Mouse (Mus musculus): Measurements from ENCODE around the gene Bod1l.

Gene Bod1l

DNA sequence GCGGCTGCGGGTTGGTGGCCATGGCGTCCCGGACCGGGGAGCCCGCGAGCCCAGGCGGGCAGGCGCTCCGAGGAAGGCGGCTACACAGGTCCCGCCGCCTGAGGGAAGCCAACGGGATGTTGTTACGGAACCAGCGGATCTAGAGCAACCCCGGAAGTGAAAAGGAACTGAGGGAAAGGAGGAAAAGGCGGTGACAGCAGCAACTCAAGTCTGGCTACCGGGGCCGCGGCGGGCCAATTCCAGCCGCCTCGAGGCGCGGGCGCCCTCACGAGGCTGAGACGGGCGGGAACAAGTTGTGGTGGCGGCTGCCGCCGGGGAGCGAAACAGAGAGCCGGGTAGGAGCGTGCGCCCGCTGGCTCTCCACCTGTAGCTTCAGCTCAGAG, at the start of gene Bod1l:
Gene Bod1l (minus strand): TSS at position 169 of the 383 bp plus-strand sequence.
- peak; percentile 96 for DNase-seq

GRCm38 (mm10) chr5:41893351-41893750, 49.2 kb upstream of the Bod1l start:
- DNase-seq, result no peak

DNA sequence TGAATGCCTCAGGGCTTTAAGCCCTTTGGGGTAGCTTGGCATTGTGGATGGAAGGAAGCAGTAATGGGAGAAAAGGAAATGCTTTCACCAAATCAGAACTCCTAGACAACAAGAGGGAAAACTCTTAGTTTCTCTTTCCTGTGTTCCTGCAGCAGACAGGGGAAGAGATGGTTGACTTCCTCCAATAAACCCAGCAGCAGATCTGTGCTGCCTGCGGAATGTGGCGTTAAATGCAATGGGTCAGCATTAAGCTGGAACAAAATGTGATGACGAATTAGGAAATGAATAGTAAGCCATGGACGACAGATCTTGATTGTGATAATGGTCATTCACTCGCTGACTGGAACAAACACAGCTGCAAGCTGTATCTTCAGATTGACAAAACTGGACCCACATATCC, 46.8 kb upstream of the Bod1l start:
- DNase-seq, result no peak

DNA sequence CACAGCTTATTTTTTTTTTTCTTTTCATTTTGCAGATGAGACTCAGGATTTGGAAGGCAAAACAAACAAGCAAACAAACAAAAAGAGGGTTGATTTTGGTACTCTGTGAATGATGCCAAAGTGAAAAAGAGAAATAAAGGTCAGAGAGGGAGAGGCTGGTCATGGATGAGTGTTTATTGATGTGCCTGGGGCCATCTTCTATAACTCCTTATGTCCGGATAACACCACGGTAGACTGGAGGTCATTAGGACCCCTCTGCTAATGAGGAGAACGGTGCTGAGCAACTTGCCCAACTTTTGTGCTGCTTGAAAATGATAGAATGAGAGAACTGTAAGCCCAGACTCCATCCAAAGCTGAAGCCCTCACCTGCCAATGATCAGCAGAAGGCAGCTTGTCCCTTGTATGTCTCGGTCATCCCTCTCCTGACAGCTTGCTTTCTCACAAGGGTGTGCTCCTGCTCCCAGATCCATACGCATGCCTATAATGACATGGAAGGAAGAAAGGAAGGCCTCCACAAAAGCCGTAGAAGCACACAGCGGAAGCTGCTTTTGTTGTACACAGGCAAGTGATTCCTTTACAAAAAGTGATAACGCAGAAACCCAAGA, 45.2 kb upstream of the Bod1l start:
- no peak for DNase-seq

DNA sequence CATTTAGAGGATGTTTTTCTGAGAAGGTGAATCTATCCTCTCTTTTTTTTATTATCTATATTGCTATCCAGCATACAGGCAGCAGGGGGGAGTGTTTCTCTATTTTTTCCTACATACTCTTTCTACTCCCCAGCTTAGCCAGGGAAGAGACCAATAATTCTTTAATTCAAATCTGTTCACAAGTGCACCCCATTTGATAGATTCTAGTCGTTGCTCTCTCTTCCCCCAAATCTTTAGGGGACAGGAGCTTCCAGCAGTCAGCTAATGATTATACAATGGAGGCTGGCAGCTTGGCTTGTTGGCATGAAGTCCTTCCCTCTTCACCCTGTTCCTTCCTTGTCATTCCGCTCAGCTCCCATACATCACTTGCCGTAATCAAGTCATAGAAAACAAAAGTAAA, 44.7 kb upstream of the Bod1l start:
- DNase-seq, result no peak

- DNase-seq, result peak; percentile 66
Observed at GRCm38 (mm10) chr5:41887738-41888137, 43.6 kb upstream of the Bod1l start.

GRCm38 (mm10) chr5:41884563-41884962, 40.4 kb upstream of the Bod1l start:
- DNase-seq, result peak; percentile 55

GRCm38 (mm10) chr5:41871164-41871563, 27.0 kb upstream of the Bod1l start:
- DNase-seq, result peak; percentile 2

DNA sequence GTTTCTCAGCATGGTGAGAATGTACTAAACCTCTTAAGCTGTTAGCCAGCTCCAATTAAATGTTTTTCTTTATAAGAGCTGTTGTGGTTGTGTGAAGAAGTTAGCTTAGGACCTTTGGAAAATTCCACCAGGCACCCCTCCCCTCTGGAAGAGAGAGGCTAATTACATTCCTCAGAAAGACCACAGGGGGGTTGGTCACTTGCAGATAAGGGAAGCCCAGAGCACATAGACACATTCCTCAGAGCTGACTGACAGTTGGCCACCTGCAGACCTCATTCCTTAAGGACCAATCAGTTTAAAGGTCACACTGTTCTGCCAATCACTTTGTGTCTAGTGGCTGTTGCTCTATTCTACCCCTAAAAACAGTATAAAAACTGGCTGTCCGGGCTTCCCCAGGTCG, 11.7 kb upstream of the Bod1l start:
- no peak for DNase-seq

- no peak for DNase-seq
Observed at GRCm38 (mm10) chr5:41845558-41845937, 1.4 kb upstream of the Bod1l start.

- peak; percentile 21 for DNase-seq
Observed at GRCm38 (mm10) chr5:41844820-41845557, 874 bp upstream of the Bod1l start.

- DNase-seq, result no peak
Observed at GRCm38 (mm10) chr5:41843419-41844146, 532 bp downstream of the Bod1l start.

DNA sequence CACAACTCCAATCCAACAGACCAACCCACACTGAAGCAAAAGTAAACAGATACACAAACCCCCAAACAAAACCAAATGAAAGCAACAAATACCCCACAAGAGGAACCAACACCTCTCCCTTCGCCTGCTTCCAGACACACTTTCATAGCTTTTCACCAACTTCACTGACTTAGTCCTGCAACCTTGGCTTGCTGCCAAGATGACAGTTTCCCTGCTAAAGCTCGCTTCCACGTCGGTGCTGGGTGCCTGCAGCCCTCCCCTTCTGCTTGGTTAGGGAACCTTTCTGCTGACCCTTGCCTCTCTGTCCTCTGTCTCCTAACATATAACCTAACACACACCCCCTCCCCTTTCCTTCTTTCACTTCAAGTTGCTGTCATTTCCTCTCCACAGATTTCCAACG, 1.4 kb downstream of the Bod1l start:
- DNase-seq, result peak; percentile 22

DNA sequence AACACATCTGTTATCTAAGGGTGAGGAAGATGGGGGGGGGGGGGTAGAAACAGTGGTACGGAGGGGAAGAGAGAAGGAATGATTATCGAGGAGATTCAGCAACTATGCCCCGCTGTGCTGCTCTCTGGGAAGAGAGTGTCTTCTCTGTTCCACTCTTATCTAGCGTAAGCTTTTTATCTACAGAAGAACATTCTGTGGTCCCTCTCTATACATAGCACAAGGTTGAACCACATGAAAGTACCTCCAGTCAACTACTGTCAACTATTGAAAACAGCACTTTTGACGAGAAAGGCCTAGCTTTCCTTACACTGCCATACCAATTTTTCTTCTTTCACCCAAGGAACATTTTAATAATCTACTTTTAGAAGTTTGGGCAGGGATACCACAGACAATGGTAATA, 2.4 kb downstream of the Bod1l start:
- no peak for DNase-seq

DNA sequence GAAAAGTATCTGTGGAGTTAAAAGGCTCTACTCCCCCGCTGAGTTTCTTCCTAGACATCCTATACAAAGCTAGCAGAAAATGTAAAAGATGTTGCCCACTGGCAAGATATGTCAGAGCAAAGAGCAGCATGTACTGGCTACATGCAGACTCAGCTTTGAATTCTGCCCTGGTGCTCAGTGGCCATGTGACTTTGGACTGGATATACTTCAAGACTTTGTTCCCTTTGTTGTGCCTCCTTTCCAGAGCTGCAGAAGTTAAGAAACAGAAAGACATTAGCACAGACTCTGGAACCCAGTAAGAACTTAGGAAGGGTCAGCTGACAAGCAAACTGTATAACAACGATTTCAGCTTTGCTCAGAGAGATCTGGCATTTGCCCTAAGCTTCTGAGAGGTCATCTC, 14.0 kb downstream of the Bod1l start:
- DNase-seq, result no peak

GRCm38 (mm10) chr5:41821158-41821557, 23.0 kb downstream of the Bod1l start:
- no peak for DNase-seq

GRCm38 (mm10) chr5:41820530-41820929, 23.6 kb downstream of the Bod1l start:
- DNase-seq, result no peak

GRCm38 (mm10) chr5:41812516-41812915, 31.6 kb downstream of the Bod1l start:
- DNase-seq, result no peak

DNA sequence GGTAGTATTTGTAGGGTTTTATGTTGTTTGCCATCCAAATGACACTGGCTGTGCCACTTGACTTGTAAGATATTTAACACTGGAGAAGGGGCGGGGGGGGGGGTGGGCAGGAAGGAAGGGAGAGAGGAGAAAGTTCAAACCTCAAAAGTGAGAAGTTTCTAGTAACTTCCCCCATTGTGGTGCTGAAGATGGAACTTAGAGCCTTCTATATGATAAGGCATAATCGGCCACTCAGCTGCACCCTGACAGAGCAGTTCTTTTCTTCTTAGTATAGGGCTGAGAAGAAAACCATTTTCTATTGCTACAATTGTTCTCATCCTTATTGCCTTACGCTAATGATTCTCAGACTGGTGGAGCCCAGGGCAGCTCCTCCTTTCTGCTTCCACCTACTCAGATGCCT, 32.8 kb downstream of the Bod1l start:
- DNase-seq, result no peak

GRCm38 (mm10) chr5:41807383-41807782, 36.7 kb downstream of the Bod1l start:
- DNase-seq, result no peak

DNA sequence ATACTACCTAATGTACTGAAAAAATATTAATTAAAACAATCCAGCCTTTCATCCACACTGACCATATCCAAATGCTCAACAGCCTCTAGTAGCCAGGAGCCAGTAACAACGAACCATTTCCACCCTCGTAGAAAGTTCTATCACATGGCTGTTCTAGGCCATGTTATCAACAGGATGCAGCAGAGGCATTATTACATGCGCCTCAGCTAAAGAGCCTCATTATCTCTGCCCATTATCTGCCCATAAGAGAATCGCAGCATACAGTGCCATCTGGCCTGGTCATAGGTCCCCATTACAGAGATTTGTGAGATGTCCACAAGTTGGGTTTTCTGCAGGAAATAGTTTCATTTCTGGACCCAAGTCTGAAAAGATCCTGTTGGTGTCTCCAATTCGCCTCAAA, 37.9 kb downstream of the Bod1l start:
- DNase-seq, result no peak

DNA sequence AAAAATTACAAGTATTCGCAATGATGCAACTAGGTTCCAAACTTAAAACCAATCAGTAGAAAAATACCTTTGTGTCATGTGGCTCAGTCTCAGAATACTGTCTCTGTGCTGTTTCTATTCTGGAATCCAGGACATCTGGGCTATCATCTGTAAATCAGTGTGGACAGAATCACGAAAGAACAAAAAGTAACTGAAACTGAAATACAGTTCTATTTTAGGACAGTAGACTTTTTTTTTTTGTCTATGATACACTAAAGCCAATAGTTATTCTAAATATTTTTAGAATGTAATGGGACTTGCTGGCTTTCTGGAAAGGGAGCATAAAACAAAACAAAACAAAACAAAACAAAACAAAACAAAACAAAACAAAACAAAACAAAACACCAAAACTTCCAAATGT, 39.0 kb downstream of the Bod1l start:
- no peak for DNase-seq

DNA sequence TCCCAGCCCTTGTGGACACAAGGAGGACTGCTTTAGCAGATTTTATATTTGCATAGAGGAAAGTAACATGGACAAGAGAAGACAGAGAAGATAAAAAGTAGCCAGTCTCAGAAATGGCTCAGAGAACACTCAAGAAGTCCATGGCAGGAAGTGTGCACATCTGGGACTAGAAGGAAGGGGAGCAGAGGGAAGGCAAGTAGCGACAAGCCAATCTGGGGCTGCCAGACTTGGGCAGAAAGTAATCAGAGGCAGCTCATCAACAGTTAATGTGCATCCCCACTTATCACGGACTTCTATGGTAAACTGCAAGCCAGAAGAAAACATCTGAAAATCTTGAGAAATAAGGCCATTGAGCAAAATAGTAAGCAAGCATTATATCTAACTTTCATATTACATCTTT, 39.5 kb downstream of the Bod1l start:
- no peak for DNase-seq

GRCm38 (mm10) chr5:41801622-41802021, 42.5 kb downstream of the Bod1l start:
- no peak for DNase-seq
